Mouse (Mus musculus) heart, embryonic 12.5 days (tissue): ENCODE measurements around the gene Ugt8a. TPM values are rescaled to one million over a fixed set of nuclear protein-coding genes. Genes with fewer than 3 reads are reported as not detected.

Source experiments
- ATAC-seq: fragments of 200-750 bp; cut with Nextera tagmentation; 2 replicates; pipeline ENCODE4 v1.8.0; 2017; ENCODE audit warnings: moderate TSS enrichment, moderate library complexity; ENCODE audit not compliant: insufficient number of reproducible peaks, low FRiP score
- H3K27ac ChIP-seq: fragments of 300-500 bp; sonication (generic); 2 replicates; pipeline ENCODE4 v1.5.1; 2016; ENCODE audit warnings: mild to moderate bottlenecking, moderate library complexity; ENCODE audit not compliant: poor library complexity, severe bottlenecking
- H3K27me3 ChIP-seq: fragments of 300-500 bp; sonication (generic); replicated peaks from 2 replicates; pipeline ENCODE4 v1.6.1; 2016; ENCODE audit warnings: mild to moderate bottlenecking, moderate library complexity
- H3K36me3 ChIP-seq: fragments of 300-500 bp; sonication (generic); 2 replicates; pipeline ENCODE4 v1.6.1; 2016; ENCODE audit warnings: mild to moderate bottlenecking, moderate library complexity
- H3K4me1 ChIP-seq: fragments of 300-500 bp; sonication (generic); replicated peaks from 2 replicates; pipeline ENCODE4 v1.6.1; 2016; ENCODE audit warnings: mild to moderate bottlenecking
- H3K4me2 ChIP-seq: fragments of 300-500 bp; sonication (generic); 2 replicates; pipeline ENCODE4 v1.6.1; 2016; ENCODE audit warnings: mild to moderate bottlenecking, moderate library complexity
- H3K4me3 ChIP-seq: fragments of 300-500 bp; sonication (generic); 2 replicates; pipeline ENCODE4 v1.5.1; 2016; ENCODE audit warnings: mild to moderate bottlenecking
- H3K9ac ChIP-seq: fragments of 300-500 bp; sonication (generic); 2 replicates; pipeline ENCODE4 v1.6.1; 2016; ENCODE audit warnings: mild to moderate bottlenecking, moderate library complexity
- H3K9me3 ChIP-seq: fragments of 300-500 bp; sonication (generic); replicated peaks from 2 replicates; pipeline ENCODE4 v1.6.1; 2016; ENCODE audit warnings: mild to moderate bottlenecking, moderate library complexity
- WGBS: fragments of 180-500 bp; shearing (Covaris S2); methylation state at CpG from one replicate; pipeline ENCODE4 v1.1.7; 2016; 5-methylcytosine and 5-hydroxymethylcytosine counted together
- polyA plus RNA-seq: library from polyadenylated mRNA; unstranded; fragments of >200 nt; fragmentation: Nextera tagmentation; extraction: Ambion mirVana; gene quantifications from 2 replicates; pipeline ENCODE4 v1.2.1, GENCODE M21; 2016

Gene Ugt8a
- polyA plus RNA-seq, 1 experiment from 2014 or later, result 0.23 TPM

GRCm38 (mm10) chr3:125861601-125862000 lies 76.8 kb downstream of the Ugt8a start:
- Histone ChIP-seq H3K4me3 (no peak overlapping the region), H3K9ac (no peak overlapping the region), H3K9me3 (no peaks in the 10 kb centered on the region), H3K4me2 (no peak overlapping the region), H3K4me1 (no peaks in the 10 kb centered on the region), H3K27me3 (no peaks in the 10 kb centered on the region), H3K36me3 (no peaks in the 10 kb centered on the region), H3K27ac (no peak overlapping the region)
- 58% methylated on average over 3 of the region's 3 CpGs for WGBS
- ATAC-seq, result no peak

GRCm38 (mm10) chr3:125849163-125849872 lies 89.1 kb downstream of the Ugt8a start:
- Histone ChIP-seq H3K9me3 (no peaks in the 10 kb centered on the region), H3K36me3 (no peaks in the 10 kb centered on the region), H3K4me1 (no peaks in the 10 kb centered on the region), H3K27ac (no peak overlapping the region), H3K4me3 (no peak overlapping the region), H3K4me2 (no peak overlapping the region), H3K9ac (no peak overlapping the region), H3K27me3 (no peaks in the 10 kb centered on the region)
- 28% methylated on average over 6 of the region's 6 CpGs for WGBS
- no peak for ATAC-seq

GRCm38 (mm10) chr3:125828051-125828450 lies 110.4 kb downstream of the Ugt8a start:
- no peaks in the 10 kb centered on the region for H3K9me3 ChIP-seq
- no peak overlapping the region for H3K9ac ChIP-seq
- no peaks in the 10 kb centered on the region for H3K4me1 ChIP-seq
- no peak overlapping the region for H3K27ac ChIP-seq
- WGBS, result 38% methylated on average over 4 of the region's 4 CpGs
- no peak overlapping the region for H3K4me3 ChIP-seq
- H3K4me2 ChIP-seq, result no peak overlapping the region
- no peaks in the 10 kb centered on the region for H3K36me3 ChIP-seq
- H3K27me3 ChIP-seq, result no peaks in the 10 kb centered on the region
- ATAC-seq, result no peak

GRCm38 (mm10) chr3:125827256-125827655 lies 111.2 kb downstream of the Ugt8a start:
- no peaks in the 10 kb centered on the region for H3K36me3 ChIP-seq
- no peak overlapping the region for H3K4me2 ChIP-seq
- no peaks in the 10 kb centered on the region for H3K27me3 ChIP-seq
- H3K9ac ChIP-seq, result no peak overlapping the region
- no peak for ATAC-seq
- no peak overlapping the region for H3K4me3 ChIP-seq
- H3K9me3 ChIP-seq, result no peaks in the 10 kb centered on the region
- H3K27ac ChIP-seq, result no peak overlapping the region
- no peaks in the 10 kb centered on the region for H3K4me1 ChIP-seq
- WGBS, result 69% methylated on average over 4 of the region's 4 CpGs

GRCm38 (mm10) chr3:125819741-125820140 lies 118.7 kb downstream of the Ugt8a start:
- Histone ChIP-seq H3K36me3 (no peaks in the 10 kb centered on the region), H3K4me3 (no peak overlapping the region), H3K4me2 (no peak overlapping the region), H3K4me1 (no peaks in the 10 kb centered on the region), H3K9me3 (no peaks in the 10 kb centered on the region), H3K27ac (no peak overlapping the region), H3K9ac (no peak overlapping the region), H3K27me3 (no peaks in the 10 kb centered on the region)
- no peak for ATAC-seq
